Mouse (Mus musculus) lung, postnatal 0 days (tissue): ENCODE results near the gene Msh3.

Experiments used
- CTCF ChIP-seq: IDR thresholded peaks from 2 replicates; pipeline ENCODE4 v1.5.1; 2016; ENCODE audit warnings: antibody characterized with exemption, mild to moderate bottlenecking
- EP300 ChIP-seq: IDR thresholded peaks from 2 replicates; pipeline ENCODE4 v1.6.1; 2016; ENCODE audit warnings: antibody characterized with exemption, mild to moderate bottlenecking, control low read depth

- TF ChIP-seq CTCF (no peak), EP300 (no peak)
These were observed 107.8 kb downstream of the Msh3 start for GRCm38 (mm10) chr13:92246966-92247365.
